Mouse (Mus musculus) heart, embryonic 15.5 days (tissue): ENCODE data around the gene Pknox1. TPM values are rescaled to one million over a fixed set of nuclear protein-coding genes. Genes with fewer than 3 reads are reported as not detected.
"Not testable (repeated sequence)": the region's sequence is repeated elsewhere in the genome, so short reads cannot be mapped to it uniquely, and the experiment has no call there.

Experiments
- ATAC-seq: fragments of 200-750 bp; cut with Nextera tagmentation; replicated peaks from 2 replicates; pipeline ENCODE4 v1.8.0; 2017; ENCODE audit warnings: low read depth, moderate TSS enrichment; ENCODE audit not compliant: insufficient number of reproducible peaks, insufficient read depth, low FRiP score
- H3K27ac ChIP-seq: fragments of 300-500 bp; sonication (generic); 2 replicates; pipeline ENCODE4 v1.5.1; 2015; ENCODE audit warnings: mild to moderate bottlenecking, inconsistent platforms
- H3K27me3 ChIP-seq: fragments of 300-500 bp; sonication (generic); 2 replicates; pipeline ENCODE4 v1.6.1; 2015; ENCODE audit warnings: inconsistent platforms
- H3K36me3 ChIP-seq: fragments of 300-500 bp; sonication (generic); 2 replicates; pipeline ENCODE4 v1.6.1; 2015; ENCODE audit warnings: mild to moderate bottlenecking, inconsistent platforms
- H3K4me1 ChIP-seq: fragments of 300-500 bp; sonication (generic); replicated peaks from 2 replicates; pipeline ENCODE4 v1.6.1; 2015; ENCODE audit warnings: inconsistent platforms
- H3K4me2 ChIP-seq: fragments of 300-500 bp; sonication (generic); 2 replicates; pipeline ENCODE4 v1.6.1; 2015; ENCODE audit warnings: inconsistent platforms, mild to moderate bottlenecking, moderate library complexity
- H3K4me3 ChIP-seq: fragments of 300-500 bp; sonication (generic); 2 replicates; pipeline ENCODE4 v1.5.1; 2015; ENCODE audit warnings: mild to moderate bottlenecking, inconsistent platforms
- H3K9ac ChIP-seq: fragments of 300-500 bp; sonication (generic); 2 replicates; pipeline ENCODE4 v1.6.1; 2015; ENCODE audit warnings: mild to moderate bottlenecking, inconsistent platforms
- H3K9me3 ChIP-seq: fragments of 300-500 bp; sonication (generic); replicated peaks from 2 replicates; pipeline ENCODE4 v1.6.1; 2016; ENCODE audit warnings: inconsistent platforms
- WGBS: fragments of 180-500 bp; shearing (Covaris S2); methylation state at CpG from one replicate; pipeline ENCODE4 v1.1.7; 2015; ENCODE audit warnings: mixed read lengths; 5-methylcytosine and 5-hydroxymethylcytosine counted together
- polyA plus RNA-seq: library from polyadenylated mRNA; unstranded; fragments of >200 nt; fragmentation: Nextera tagmentation; extraction: Ambion mirVana; gene quantifications from 2 replicates; pipeline ENCODE4 v1.2.1, GENCODE M21; 2015

The Pknox1 gene
- polyA plus RNA-seq = 14.0 and 19.9 TPM in 2 replicates

DNA sequence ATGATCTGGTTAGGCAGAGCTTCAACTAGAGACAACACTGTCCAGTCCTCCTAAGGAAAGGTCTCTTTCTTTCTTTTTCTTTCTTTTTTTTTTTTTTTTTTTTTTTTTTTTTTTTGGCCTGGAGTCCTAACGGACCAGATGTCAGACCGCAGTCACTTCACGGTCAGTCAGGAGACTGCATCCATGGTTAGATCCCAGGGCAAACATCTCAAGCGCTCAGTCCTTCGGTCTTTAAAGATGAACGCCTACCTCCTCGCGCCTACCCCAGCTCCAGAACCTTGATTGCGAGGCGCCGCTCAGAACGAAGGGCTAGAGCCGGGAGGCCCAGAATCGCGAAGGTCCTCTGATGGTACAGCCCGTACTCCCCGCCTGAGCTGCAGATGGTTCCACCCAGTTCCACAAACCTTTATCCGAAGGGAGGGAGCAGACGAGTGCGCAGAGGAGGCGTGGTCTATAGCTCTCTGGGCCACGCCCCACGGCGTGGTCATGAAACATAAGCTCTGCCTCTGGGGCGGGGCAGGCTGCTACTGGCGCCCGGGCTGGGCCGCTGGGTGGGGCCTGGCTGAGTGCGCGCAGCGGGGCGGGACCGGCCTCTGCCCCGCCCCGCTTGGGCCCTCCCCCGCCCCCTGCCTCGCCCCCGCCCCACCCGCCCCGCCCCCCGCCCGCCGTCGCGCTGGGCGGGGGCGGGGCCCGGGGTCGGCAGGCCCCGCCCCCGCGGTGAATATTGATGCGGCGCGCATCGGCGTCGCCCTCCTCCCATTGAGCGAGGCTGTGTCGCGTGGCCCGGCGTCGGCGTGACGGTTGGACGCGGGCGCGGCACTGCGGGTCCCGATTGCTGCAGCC is at the start of gene Pknox1:
Pknox1 (plus strand) TSS at position 720 of the 843 bp plus-strand sequence.
- H3K4me1 ChIP-seq = peaks cover 35% of the 10 kb centered on the region
- peak within 1 kb of the TSS; percentile 85 for H3K9ac ChIP-seq
- no peaks in the 10 kb centered on the region for H3K36me3 ChIP-seq
- peak; percentile 95 for ATAC-seq
- peak within 1 kb of the TSS; percentile 77 for H3K4me2 ChIP-seq
- peak within 1 kb of the TSS; percentile 84 for H3K4me3 ChIP-seq
- no peaks in the 10 kb centered on the region for H3K9me3 ChIP-seq
- under 1% methylated on average over 33 of the region's 72 CpGs for WGBS
- peak within 1 kb of the TSS; percentile 99 for H3K27ac ChIP-seq
- H3K27me3 ChIP-seq = no peaks in the 10 kb centered on the region

DNA sequence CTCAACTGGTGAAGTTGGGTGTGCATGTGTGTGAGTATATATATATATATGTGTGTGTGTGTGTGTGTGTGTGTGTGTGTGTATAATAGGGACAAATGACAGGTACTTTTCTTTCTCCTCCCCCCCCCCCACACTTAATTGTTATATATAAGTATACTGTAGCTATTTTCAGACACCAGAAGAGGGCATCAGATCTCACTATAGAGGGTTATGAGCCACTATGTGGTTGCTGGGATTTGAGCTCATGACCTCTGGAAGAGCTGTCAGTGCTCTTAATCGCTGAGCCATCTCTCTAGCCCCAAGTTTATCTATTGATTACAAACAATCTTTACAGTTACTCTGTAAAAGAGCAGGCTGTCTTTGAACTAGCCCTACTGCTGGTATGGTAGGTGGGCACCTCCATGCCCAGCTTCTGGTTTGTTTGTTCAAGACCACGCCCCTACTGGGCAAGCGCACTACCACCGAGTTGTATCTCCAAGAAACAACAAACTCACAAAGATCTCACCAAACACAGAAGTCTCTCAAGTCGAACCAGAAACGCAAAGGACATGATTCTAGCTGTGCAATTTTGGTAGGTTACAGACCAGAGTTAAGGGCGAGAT is 45.1 kb upstream of the Pknox1 start:
- WGBS = 1% methylated on average over 7 of the region's 7 CpGs
- Histone ChIP-seq H3K4me2 (peak overlapping the region; percentile 69), H3K9ac (no peak overlapping the region), H3K27me3 (no peaks in the 10 kb centered on the region), H3K4me3 (peak overlapping the region; percentile 69), H3K36me3 (peaks cover 18% of the 10 kb centered on the region), H3K4me1 (peaks cover 28% of the 10 kb centered on the region), H3K9me3 (no peaks in the 10 kb centered on the region), H3K27ac (peak overlapping the region; percentile 56)
- ATAC-seq = peak; percentile 20

DNA sequence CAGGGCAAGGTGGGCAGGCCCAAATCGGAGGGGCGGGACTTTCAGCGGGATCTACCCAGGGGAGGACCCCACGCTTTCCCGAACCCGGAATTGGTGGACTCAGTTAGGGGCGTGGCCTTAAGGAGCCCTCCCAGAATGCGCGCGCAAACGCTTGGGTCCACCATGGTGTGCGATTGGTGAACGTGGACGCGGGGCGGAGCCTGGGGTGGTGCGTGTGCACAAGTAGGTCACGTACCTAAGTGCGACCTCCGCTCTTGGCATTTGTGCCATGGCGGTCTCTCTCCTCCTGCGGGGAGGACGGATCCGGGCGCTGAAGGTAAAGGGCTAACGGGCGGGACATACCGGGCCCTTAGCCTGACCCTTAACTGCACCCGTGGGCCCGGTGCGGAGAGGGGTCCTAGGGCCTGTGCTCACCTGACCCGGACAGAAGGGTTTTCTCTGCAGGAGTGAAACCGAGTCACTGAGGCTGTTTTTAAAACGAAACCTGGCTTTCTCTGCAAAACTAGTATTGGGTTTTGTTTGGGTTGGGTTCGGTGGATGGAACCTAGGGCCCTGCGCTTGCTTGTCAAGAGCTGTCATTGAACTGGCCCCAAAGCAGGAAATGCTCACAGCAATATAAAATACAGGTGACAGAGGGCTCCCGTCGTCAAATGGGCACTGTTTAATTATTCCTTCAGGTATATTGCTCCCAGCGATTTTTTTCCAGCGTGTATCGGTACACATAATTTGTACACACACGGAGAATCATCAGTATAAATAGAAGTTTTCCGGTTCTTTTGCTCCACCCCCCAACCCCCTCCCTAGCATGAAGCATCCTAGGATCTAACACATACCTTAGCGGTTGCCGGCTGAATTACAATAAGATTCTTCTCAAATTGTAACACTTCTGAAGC is 44.3 kb upstream of the Pknox1 start, which contains the start of the genes Wdr4 and Ndufv3:
Wdr4 (minus strand) TSS at position 35 of the 893 bp plus-strand sequence.
Ndufv3 (plus strand) TSS at position 170 of the 893 bp plus-strand sequence.
- under 1% methylated on average over 45 of the region's 45 CpGs for WGBS
- Histone ChIP-seq H3K36me3 (peaks cover 21% of the 10 kb centered on the region), H3K27me3 (no peaks in the 10 kb centered on the region), H3K27ac (peak within 1 kb of the TSS; percentile 89), H3K4me1 (peaks cover 31% of the 10 kb centered on the region), H3K4me3 (peak within 1 kb of the TSS; percentile 69), H3K4me2 (peak within 1 kb of the TSS; percentile 69), H3K9ac (peak within 1 kb of the TSS; percentile 84), H3K9me3 (no peaks in the 10 kb centered on the region)
- ATAC-seq = peak; percentile 98

DNA sequence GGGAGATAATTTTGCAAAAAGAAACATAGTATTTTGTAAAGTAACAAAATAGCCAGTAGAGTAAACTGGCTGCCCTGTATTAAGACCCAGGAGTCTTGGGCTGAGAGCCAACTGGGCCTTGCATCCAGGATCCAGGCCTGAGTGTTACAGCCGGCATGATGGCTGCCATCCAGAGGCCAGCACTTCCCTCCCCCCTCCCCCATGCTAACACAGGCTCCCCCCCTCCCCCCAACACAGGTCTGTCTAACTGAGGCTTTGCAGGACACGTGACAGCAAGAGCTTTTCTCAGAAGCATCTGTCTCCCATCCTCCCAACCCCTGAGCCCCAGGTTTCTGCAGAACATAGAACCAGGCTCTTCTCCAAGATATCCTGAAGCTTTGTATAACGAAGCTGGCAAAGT is 43.6 kb upstream of the Pknox1 start:
- H3K4me3 ChIP-seq = peak overlapping the region; percentile 69
- H3K27me3 ChIP-seq = no peaks in the 10 kb centered on the region
- H3K9me3 ChIP-seq = no peaks in the 10 kb centered on the region
- 0 out of 2 replicates have a peak, but pooled peaks have one; percentile 28 for ATAC-seq
- H3K9ac ChIP-seq = peak overlapping the region; percentile 84
- H3K4me1 ChIP-seq = peaks cover 31% of the 10 kb centered on the region
- peak overlapping the region; percentile 69 for H3K4me2 ChIP-seq
- peak overlapping the region; percentile 89 for H3K27ac ChIP-seq
- 8% methylated on average over 3 of the region's 3 CpGs for WGBS
- H3K36me3 ChIP-seq = peaks cover 26% of the 10 kb centered on the region

DNA sequence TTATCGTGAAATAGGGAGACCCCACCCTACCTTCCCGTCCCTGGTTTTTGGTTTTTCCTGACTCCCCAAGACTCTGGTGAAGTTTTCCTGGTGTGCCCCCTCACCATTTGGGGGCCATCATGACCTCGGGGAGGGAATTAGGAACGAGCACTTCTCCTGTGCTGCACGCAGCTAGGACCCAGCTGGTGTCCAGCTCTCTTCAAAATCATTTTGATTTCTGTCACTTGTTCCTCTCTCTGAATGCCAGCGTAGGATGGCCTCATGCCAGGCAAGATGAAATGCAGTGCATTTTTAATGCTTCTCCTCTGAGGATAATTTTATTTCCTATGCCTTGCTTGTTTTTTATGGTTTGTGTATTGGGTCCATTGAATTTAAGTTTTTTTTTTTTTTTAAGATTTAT is 42.6 kb upstream of the Pknox1 start:
- Histone ChIP-seq H3K4me2 (peak overlapping the region; percentile 69), H3K36me3 (peaks cover 30% of the 10 kb centered on the region), H3K9ac (no peak overlapping the region), H3K27ac (0 out of 2 replicates have a peak overlapping the region, but pooled peaks have one; percentile 89), H3K27me3 (no peaks in the 10 kb centered on the region), H3K4me1 (peaks cover 31% of the 10 kb centered on the region), H3K9me3 (no peaks in the 10 kb centered on the region), H3K4me3 (no peak overlapping the region)
- WGBS = 81% methylated on average over 6 of the region's 6 CpGs
- ATAC-seq = no peak

DNA sequence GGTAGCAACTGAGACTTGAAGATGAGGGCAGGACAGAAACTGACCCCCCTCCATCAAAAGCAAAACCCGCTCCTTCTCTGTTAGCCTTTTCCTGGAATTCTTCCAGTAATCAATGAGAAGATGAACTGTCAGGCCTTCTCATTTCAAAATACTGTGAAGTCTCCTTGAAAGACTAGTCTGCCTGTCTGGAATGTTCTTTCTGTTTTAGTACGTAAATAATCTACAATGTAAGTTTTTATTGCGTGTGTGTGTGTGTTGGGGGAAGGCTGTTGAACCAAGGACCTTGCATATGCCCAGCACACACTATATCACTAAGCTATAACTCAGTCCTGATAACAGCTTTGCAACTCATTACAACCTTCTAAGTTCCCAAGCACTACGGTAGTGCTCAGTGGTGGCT is 39.4 kb upstream of the Pknox1 start:
- H3K4me1 ChIP-seq = peaks cover 28% of the 10 kb centered on the region
- no peak for ATAC-seq
- no peaks in the 10 kb centered on the region for H3K9me3 ChIP-seq
- no peak overlapping the region for H3K27ac ChIP-seq
- no peaks in the 10 kb centered on the region for H3K27me3 ChIP-seq
- no peak overlapping the region for H3K9ac ChIP-seq
- H3K4me3 ChIP-seq = no peak overlapping the region
- WGBS = 91% methylated on average over 4 of the region's 4 CpGs
- peaks cover 62% of the 10 kb centered on the region for H3K36me3 ChIP-seq
- H3K4me2 ChIP-seq = no peak overlapping the region

DNA sequence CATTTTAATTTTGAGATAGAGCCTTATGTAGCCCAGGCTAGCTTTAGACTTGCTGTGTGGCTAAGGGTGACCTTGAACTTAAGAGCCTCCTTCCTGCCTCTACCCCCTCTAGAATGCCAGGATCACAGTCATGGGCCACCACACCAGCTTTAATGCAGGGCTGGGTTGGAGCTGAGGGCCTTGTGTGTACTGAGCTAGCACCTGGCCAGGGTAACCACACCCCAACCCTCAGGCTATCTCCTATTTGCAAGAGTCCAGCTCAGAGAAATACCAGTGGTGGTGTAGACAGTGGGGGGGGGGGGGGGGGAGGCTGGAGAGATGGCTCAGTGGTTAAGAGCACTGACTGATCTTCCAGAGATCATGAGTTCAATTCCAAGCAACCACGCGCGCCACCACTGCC is 38.7 kb upstream of the Pknox1 start:
- ATAC-seq = no peak
- WGBS = 100% methylated on average over 3 of the region's 3 CpGs
- peaks cover 67% of the 10 kb centered on the region for H3K36me3 ChIP-seq

DNA sequence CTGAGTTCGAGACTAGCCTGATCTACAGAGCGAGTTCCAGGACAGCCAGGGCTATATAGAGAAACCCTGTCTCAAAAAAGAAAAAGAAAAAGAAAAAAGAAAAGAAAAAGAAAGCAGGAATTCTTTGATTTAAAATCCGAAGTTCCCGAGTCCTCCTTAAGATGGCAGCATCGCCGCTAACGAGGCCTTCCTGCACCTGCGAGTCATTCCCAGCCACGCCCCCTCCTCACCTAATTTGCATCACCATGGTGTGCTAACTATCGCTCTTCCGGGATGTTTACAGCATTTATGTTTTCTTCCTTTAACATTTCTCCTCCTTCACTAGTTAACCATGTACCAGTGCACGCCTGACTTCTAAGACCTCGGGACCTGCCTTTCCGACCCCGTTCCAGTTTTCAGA is 35.2 kb upstream of the Pknox1 start:
- 51% methylated on average over 15 of the region's 15 CpGs for WGBS
- no peaks in the 10 kb centered on the region for H3K9me3 ChIP-seq
- peaks cover 4% of the 10 kb centered on the region; the same call in 1 of the 2 replicates for H3K4me1 ChIP-seq
- no peak overlapping the region for H3K4me2 ChIP-seq
- ATAC-seq = no peak
- no peaks in the 10 kb centered on the region for H3K27me3 ChIP-seq
- no peak overlapping the region for H3K27ac ChIP-seq
- H3K9ac ChIP-seq = no peak overlapping the region
- no peak overlapping the region for H3K4me3 ChIP-seq
- H3K36me3 ChIP-seq = peaks cover 60% of the 10 kb centered on the region

More for the DNA sequence above, 38.7 kb upstream of the Pknox1 start:
- peaks cover 28% of the 10 kb centered on the region for H3K4me1 ChIP-seq
- H3K9me3 ChIP-seq = no peaks in the 10 kb centered on the region
- no peak overlapping the region for H3K9ac ChIP-seq
- H3K4me2 ChIP-seq = no peak overlapping the region
- H3K27me3 ChIP-seq = no peaks in the 10 kb centered on the region
- no peak overlapping the region for H3K4me3 ChIP-seq
- H3K27ac ChIP-seq = no peak overlapping the region

DNA sequence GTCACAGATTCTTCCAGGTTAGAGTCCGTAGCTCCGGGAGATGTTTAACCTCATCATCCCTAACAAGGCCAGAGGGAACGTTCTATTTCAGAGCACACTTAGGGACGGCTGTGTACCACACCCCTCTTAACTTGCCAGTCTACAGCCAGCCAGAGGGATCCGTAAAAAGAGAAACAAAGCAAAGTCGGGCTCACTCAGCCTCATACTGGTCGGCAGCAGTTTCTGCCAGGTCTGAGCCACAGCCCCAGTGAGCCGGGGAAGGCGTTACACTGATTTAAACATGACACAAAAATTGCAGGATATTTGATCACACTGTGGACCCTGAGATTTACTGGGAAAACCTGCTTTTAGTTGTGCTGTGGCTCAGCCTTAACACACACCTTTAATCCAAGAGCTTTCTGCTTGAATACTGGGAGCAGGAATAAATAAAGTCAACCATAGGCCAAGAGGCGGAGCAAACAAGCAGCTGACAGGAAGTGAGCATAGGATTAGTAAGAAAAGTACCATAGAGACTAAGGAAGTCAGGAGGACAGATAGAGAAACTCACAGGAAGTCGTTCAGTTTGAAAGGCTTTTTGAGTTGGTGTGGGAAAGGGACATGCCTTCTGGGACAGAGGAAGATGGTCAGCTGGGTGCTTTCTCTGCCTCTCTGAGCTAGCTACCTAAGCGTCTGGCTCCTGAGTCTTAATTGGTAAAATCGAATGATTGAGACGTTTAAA is 32.9 kb upstream of the Pknox1 start:
- ATAC-seq = no peak
- Histone ChIP-seq H3K9ac (no peak overlapping the region), H3K27ac (no peak overlapping the region), H3K4me3 (no peak overlapping the region), H3K27me3 (no peaks in the 10 kb centered on the region), H3K4me2 (no peak overlapping the region), H3K36me3 (peaks cover 51% of the 10 kb centered on the region), H3K4me1 (peaks cover 10% of the 10 kb centered on the region), H3K9me3 (no peaks in the 10 kb centered on the region)
- WGBS = 86% methylated on average over 14 of the region's 14 CpGs

DNA sequence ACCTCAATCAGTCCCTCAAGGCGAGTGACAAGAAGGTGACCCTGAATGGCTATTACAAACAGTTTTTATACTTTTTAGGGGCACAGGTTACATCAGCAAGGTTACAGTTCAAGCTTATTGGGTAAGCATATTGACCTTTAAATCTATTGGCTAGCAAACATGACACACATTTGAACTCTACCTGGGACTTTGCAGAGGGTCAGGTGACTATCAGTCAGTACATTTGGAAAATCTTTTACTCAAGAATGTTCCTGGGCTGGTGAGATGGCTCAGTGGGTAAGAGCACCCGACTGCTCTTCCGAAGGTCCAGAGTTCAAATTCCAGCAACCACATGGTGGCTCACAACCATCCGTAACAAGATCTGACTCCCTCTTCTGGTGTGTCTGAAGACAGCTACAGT is 32.2 kb upstream of the Pknox1 start:
- H3K4me1 ChIP-seq, H3K4me2 ChIP-seq, H3K27ac ChIP-seq, H3K9me3 ChIP-seq, H3K27me3 ChIP-seq, H3K9ac ChIP-seq, H3K4me3 ChIP-seq, ATAC-seq: not testable (repeated sequence)
- 85% methylated on average over 4 of the region's 4 CpGs for WGBS
- peaks cover 44% of the 10 kb centered on the region for H3K36me3 ChIP-seq
